Mouse (Mus musculus) spleen, postnatal 4 days (tissue): ENCODE measurements around the gene 1300017J02Rik.
A peak's percentile ranks its signal among the peaks of the same experiment; 100 is the strongest.
"Not testable (repeated sequence)": the region's sequence is repeated elsewhere in the genome, so short reads cannot be mapped to it uniquely, and the experiment has no call there.

Experiments used
- DNase-seq, 2 experiments: peaks; one replicate each; pipeline ENCODE4 v3.0.0; 2022; ENCODE audit warnings: low spot score in 2 of 2

The 1300017J02Rik gene

DNA sequence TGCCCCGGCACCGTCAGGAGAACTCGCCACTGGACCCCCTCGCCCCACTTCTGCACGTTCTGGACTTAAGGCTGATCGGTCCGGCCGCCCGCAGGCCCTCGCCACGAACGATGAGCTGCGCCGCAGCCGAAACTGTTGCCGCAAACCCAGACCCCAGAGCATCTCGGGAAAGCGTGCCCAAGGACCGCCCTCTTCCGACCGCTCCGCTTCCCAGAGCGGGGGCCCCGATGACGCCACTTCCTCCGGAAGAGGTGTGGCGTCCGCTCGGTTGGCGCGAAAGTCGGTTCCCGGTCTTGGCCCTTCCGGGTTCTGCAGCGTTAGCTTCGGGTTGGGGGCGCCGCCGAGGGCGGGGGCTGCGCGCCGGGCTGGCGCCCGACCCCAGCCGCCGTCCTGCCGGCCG is at the start of gene 1300017J02Rik, which contains the start of gene Topbp1:
Gene 1300017J02Rik, minus strand, starts transcription at position 156 of the 400 bp plus-strand sequence.
Gene Topbp1, plus strand, starts transcription at position 289 of the 400 bp plus-strand sequence.
- DNase-seq: peak; percentile 92 to 96

GRCm38 (mm10) chr9:103353500-103354260 is 48.8 kb upstream of the 1300017J02Rik start:
- not testable (repeated sequence) for DNase-seq

GRCm38 (mm10) chr9:103348791-103349190 is 43.9 kb upstream of the 1300017J02Rik start:
- DNase-seq: no peak

DNA sequence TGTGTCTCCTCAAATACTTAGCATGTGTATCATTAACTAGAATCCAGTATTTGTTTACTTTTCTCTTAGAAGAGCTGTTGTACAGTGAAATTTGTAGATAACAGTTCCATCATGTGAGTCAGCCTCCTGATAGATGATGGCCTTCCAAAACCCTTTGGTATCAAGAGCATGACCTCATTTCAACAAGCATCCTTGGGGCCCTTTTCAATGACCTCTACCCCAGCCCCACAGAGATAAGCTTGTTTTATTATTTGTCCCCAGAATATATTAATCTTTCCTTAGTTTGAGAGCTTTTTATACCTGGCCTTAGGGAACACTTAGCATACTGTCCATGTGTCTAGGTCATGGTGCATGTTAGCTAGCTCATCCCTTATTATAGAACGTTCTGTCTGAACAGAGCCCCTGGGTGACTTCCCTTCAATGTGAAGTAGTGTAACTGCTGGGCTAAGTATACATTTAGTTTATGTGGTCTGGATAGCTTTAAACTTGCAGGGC is 43.2 kb upstream of the 1300017J02Rik start:
- no peak for DNase-seq

DNA sequence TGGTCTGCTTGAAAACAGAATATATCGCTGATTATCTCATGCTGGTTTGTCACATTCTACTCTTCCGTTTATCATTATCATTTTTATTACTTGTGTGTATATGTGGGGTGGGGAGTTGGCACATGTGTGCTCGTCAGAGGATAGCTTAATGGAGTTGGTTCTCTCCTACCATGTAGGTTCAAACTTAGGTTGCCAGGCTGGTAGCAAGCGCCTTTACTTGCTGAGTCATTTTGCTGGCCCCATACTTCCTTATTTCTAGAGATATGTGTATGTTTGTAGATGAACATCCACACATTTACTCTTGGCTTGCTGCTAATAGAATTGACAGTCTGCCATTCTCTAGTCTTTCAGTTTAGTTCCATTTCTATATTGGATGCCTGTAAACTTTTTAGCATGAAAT is 42.2 kb upstream of the 1300017J02Rik start:
- no peak for DNase-seq

DNA sequence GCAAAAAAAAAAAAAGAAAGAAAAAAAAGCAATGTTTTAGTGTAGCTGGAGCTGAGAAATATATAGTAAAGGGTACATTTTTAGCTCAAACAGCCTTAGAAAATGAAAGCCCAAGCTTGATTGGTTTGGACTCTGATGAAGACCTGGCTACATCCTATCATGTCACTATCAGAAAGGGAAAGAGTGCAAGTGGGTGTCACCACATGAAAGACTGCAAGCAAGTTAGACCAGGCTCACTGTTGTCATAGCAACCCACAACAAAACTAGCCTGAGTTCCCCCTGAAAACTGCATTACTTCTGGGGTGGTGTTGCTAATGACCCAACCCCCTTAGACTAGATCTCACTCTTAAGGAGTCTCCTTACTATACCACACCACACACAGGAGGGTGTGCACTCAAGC is 32.0 kb upstream of the 1300017J02Rik start:
- DNase-seq: no peak

DNA sequence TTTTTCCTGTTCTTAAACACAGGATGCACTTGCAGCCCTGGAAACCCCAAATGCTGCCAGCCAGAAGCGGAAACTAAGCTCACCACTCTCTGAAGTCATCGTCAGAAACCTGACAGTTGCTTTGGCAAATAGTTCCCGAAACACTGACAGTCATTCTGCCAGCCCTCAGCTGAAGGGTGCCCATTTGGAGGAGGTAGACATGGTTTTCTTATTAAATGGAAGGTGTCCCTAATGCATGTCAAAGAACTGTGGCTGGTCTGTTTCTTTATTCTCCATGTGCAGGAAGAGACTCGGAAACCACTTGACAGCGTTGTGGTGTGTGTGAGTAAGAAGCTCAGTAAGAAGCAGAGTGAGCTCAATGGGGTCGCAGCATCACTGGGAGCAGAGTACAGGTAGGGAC is 27.8 kb upstream of the 1300017J02Rik start:
- DNase-seq: no peak

DNA sequence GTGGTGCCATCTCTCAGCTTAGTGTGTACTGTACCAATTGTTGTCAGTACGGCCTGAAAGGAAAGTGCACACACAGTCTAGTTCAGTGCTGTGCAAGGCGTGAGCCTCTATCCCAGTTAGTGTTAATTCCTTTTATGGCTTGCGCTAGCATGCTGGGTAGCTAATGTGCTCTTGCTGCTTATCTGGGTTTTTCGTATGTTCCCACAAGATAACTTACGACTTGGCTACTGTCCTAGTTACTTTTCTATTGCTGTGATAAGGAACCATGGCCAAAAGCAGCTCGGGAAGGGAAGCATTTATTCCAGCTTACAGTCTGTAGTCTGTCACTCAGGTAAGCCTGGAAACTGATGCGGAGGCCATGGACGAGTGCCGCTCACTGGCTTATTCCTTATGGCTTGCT is 21.6 kb upstream of the 1300017J02Rik start:
- DNase-seq: no peak

GRCm38 (mm10) chr9:103324678-103325077 is 19.8 kb upstream of the 1300017J02Rik start:
- no peak for DNase-seq

GRCm38 (mm10) chr9:103309832-103310231 is 5.0 kb upstream of the 1300017J02Rik start:
- peak in 1 of 2 experiments; percentile 76 for DNase-seq

- DNase-seq: peak in 1 of 2 experiments; percentile 84
Observed at GRCm38 (mm10) chr9:103305332-103306041, 605 bp upstream of the 1300017J02Rik start.

DNA sequence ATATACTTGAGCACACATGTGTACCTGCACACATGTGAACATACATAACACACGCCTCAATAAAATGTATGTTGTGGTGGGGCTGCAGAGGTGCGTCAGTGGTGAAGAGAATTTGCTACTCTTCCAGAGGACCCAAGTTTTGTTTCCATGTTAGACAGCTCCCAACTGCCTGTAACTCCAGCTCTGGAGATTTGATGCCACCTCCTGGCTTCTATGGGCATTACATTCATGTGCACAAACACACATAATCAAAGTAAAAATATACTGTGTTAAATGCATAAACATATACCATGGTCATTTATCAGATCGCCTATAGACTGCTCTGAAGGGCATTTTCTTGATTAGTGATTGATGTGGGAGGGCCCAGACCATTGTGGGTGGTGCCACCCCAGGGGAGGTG is 2.2 kb downstream of the 1300017J02Rik start:
- DNase-seq: peak; percentile 71 to 81

GRCm38 (mm10) chr9:103302239-103302638 is 2.6 kb downstream of the 1300017J02Rik start:
- DNase-seq: no peak

DNA sequence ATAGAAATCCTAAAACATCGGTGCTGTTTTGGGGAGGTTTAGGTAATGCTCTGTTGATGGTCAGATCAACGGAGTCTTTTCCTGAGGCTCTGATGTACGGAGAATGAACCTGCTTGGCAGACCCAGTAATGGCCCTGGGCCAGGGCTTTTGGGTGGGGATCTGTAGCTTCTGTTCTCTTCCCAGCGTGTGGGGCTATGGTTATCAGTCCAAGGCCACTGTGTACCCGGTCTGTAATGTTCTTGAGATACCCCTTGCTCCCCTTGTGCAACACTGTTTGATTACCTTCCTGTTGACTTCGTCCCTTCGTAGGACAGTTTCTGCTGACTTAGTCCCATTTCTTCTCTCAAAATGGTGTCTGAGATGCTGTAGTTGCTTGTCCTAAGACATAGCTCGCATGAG is 3.8 kb downstream of the 1300017J02Rik start:
- DNase-seq: no peak

GRCm38 (mm10) chr9:103294507-103294906 is 10.4 kb downstream of the 1300017J02Rik start:
- no peak for DNase-seq

DNA sequence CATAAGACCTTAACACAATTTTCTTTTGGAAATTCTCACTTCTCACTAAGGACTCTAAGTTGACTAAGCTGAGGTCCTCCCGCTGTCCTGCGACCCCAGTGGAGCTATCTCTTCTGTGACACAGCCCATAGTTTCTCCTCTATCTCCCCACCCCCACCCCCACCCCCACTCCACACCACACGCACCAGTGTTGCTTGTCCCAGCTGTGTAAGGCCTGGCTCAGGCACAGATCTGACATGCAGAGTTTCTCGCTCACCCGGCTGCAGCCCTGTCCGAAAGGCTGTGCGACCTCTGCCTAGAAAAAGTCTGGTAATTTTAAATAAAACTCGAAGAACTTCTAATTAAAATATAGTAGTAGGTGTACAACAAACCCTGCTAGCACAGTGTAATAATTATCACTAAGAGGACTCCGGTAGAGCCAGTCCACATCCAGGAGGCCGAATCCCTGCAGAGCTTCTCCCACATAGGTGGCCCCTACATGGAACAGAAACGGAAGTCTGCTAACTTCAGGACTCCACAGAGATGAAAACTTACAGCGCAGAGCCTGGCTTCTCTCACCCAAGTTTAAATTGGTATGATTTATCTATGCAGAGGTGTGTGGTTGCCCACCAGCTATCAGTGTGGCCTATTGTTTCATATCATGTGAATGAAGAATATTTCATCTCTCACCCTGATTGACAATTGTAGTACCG is 16.2 kb downstream of the 1300017J02Rik start:
- DNase-seq: no peak

GRCm38 (mm10) chr9:103287840-103288488 is 16.9 kb downstream of the 1300017J02Rik start:
- peak; percentile 84 to 86 for DNase-seq

GRCm38 (mm10) chr9:103286901-103287422 is 17.9 kb downstream of the 1300017J02Rik start:
- no peak for DNase-seq

GRCm38 (mm10) chr9:103286396-103286795 is 18.5 kb downstream of the 1300017J02Rik start:
- DNase-seq: no peak

DNA sequence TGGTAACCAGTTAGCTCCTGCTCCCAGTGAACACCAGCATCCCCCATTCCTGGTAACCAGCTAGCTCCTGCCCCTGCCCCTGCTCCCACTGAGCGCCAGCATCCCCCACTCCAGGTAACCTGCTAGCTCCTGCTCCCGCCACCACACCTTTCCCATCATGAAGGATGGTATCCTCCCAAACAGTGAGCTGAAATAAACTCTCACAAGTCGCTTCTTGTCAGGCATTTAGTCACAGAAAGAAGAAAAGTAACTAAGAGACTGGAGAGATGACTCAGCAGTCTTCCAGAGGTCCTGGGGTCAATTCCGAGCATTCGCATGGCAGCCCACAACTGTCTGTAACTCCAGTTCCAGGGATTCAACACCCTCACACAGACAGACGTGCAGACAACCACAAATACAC is 28.0 kb downstream of the 1300017J02Rik start:
- no peak for DNase-seq

GRCm38 (mm10) chr9:103275676-103276075 is 29.2 kb downstream of the 1300017J02Rik start:
- no peak for DNase-seq
